Mouse (Mus musculus) hindbrain, postnatal 0 days (tissue): ENCODE measurements at regions not wholly inside any gene's neighbourhood (a gene's known extent, or its start where the extent isn't known, plus 50 kb on each side); places are given as distances from the start of the nearest gene placed in this dataset.

Experiments used
- ATAC-seq: fragments of 200-750 bp; cut with Nextera tagmentation; 2 replicates; pipeline ENCODE4 v1.8.0; 2017; ENCODE audit warnings: mild to moderate bottlenecking, moderate TSS enrichment, moderate library complexity
- DNase-seq: peaks from one replicate; pipeline ENCODE4 v3.0.0-alpha.2; 2015; ENCODE audit warnings: low spot score
- H3K27ac ChIP-seq: fragments of 300-500 bp; sonication (generic); 2 replicates; pipeline ENCODE4 v1.5.1; 2014; ENCODE audit warnings: mild to moderate bottlenecking
- H3K27me3 ChIP-seq: fragments of 300-500 bp; sonication (generic); 2 replicates; pipeline ENCODE4 v1.6.1; 2014; ENCODE audit warnings: low read length, mixed read lengths; ENCODE audit not compliant: insufficient read depth
- H3K36me3 ChIP-seq: fragments of 300-500 bp; sonication (generic); 2 replicates; pipeline ENCODE4 v1.6.1; 2014; ENCODE audit warnings: low read length, mixed read lengths; ENCODE audit not compliant: insufficient read depth
- H3K4me1 ChIP-seq: fragments of 300-500 bp; sonication (generic); 2 replicates; pipeline ENCODE4 v1.6.1; 2014; ENCODE audit warnings: antibody characterized with exemption, low read length, mixed read lengths; ENCODE audit not compliant: insufficient read depth
- H3K4me2 ChIP-seq: fragments of 300-500 bp; sonication (generic); 2 replicates; pipeline ENCODE4 v1.6.1; 2014; ENCODE audit warnings: low read depth, mild to moderate bottlenecking, low read length, moderate library complexity, mixed read lengths
- H3K4me3 ChIP-seq: fragments of 300-500 bp; sonication (generic); 2 replicates; pipeline ENCODE4 v1.5.1; 2014; ENCODE audit warnings: low read length
- H3K9ac ChIP-seq: fragments of 300-500 bp; sonication (generic); replicated peaks from 2 replicates; pipeline ENCODE4 v1.6.1; 2014; ENCODE audit warnings: mild to moderate bottlenecking, low read length, moderate library complexity, mixed read lengths
- H3K9me3 ChIP-seq: fragments of 300-500 bp; sonication (generic); 2 replicates; pipeline ENCODE4 v1.6.1; 2016; ENCODE audit warnings: low read length, mixed read lengths
- CTCF ChIP-seq: IDR thresholded peaks from 2 replicates; pipeline ENCODE4 v1.5.1; 2016; ENCODE audit warnings: antibody characterized with exemption, control low read depth, low read depth
- WGBS: fragments of 180-500 bp; shearing (Covaris S2); extraction: QIAGEN DNeasy Blood & Tissue Kit; methylation state at CpG from one replicate; pipeline ENCODE4 v1.1.7; 2014; 5-methylcytosine and 5-hydroxymethylcytosine counted together

DNA sequence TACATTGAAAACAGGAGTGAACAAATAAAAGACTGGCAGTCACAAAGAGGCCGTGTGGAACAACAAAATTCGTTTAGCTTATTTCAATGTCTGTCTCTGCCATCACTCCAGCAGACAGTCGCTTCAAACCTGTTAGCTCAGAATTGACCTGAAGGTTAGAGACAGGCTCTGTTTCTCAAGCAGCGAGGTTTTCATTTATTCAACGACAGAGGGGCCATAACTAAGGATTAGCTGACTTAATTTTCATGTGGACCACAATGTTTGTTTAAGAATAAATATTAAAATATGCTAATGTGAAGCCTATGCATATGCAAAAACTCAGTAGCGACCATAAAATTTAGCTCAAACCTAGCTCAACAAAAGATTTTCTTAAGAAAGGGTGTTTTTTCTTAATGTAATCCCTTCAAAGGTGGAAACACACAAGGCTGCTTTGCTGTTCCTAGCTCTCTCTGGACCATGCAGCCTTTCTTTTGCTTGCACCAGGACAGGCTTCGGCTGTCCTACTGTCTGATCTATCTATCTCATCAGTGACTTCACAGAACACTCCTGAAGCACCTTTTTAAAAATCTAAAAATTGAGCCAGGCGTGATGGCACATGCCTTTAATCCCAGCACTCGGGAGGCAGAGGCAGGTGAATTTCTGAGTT lies 135.5 kb downstream of the Rwdd3 start:
- DNase-seq (no peak), ATAC-seq (no peak)
- no peak overlapping the region for H3K9ac ChIP-seq
- TF ChIP-seq CTCF: no peak
- H3K36me3 ChIP-seq: no peaks in the 10 kb centered on the region
- no peaks in the 10 kb centered on the region for H3K27me3 ChIP-seq
- no peak overlapping the region for H3K4me3 ChIP-seq
- WGBS: 61% methylated on average over 9 of the region's 9 CpGs
- H3K4me2 ChIP-seq: no peak overlapping the region
- H3K27ac ChIP-seq: no peak overlapping the region
- H3K4me1 ChIP-seq: no peaks in the 10 kb centered on the region
- H3K9me3 ChIP-seq: no peaks in the 10 kb centered on the region

DNA sequence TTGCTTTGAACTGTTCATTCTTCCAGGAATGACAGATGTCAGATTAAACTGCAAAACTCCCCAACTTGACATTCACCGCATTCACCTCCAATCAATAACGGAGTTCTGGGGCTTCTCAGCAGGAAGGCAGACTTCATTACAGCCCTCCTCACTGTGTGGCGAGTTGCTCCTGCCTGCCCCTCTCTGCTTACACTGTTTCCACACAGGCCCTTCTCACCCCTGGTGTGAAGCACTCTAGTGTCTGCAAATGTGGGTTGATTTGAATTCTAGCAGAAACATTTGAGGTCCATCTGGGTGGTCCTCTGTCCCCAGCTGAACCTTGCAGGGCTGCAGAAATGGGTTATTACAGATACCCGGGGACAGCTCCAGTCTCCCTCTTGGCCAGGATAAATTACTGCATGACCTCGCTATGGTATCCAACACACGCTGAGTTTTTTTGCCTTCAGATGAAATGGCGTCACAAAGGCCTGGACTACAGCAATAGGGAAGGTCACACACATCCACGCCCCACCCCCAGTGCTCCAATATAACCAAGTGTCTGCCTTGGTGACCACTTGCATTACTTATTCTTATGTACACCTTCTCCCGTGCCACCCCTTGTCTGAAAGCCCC lies 145.8 kb downstream of the Rwdd3 start:
- Histone ChIP-seq H3K9ac (no peak overlapping the region), H3K4me1 (no peaks in the 10 kb centered on the region), H3K27ac (no peak overlapping the region), H3K4me3 (no peak overlapping the region), H3K9me3 (no peaks in the 10 kb centered on the region), H3K27me3 (no peaks in the 10 kb centered on the region), H3K36me3 (no peaks in the 10 kb centered on the region), H3K4me2 (no peak overlapping the region)
- DNase-seq (peak; percentile 9), ATAC-seq (no peak)
- WGBS: 47% methylated on average over 9 of the region's 9 CpGs
- TF ChIP-seq CTCF: no peak

DNA sequence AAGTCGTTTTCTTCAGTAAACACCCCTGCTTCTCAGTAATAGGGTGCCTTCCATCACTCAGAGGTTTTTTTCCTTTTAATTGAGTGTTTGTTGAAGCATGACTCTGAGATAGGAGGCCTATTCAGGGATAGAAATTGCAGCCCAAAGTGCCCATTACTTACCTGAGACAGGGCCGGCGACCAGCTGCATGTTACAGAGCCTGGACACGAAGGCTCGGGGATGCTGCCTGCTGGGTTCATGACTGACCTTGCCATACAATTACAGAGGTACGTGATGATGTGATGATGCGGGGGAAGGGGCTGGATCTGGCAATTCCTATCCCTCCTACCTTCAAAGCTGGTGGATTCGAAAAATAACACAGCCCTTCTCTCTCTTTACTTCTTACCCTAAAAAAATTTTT lies 146.7 kb downstream of the Rwdd3 start:
- Histone ChIP-seq H3K9ac (no peak overlapping the region), H3K4me3 (no peak overlapping the region), H3K4me2 (no peak overlapping the region), H3K27ac (no peak overlapping the region), H3K36me3 (no peaks in the 10 kb centered on the region), H3K4me1 (no peaks in the 10 kb centered on the region), H3K9me3 (no peaks in the 10 kb centered on the region), H3K27me3 (no peaks in the 10 kb centered on the region)
- no peak for DNase-seq
- 51% methylated on average over 8 of the region's 8 CpGs for WGBS
- ATAC-seq: no peak
- TF ChIP-seq CTCF: no peak

DNA sequence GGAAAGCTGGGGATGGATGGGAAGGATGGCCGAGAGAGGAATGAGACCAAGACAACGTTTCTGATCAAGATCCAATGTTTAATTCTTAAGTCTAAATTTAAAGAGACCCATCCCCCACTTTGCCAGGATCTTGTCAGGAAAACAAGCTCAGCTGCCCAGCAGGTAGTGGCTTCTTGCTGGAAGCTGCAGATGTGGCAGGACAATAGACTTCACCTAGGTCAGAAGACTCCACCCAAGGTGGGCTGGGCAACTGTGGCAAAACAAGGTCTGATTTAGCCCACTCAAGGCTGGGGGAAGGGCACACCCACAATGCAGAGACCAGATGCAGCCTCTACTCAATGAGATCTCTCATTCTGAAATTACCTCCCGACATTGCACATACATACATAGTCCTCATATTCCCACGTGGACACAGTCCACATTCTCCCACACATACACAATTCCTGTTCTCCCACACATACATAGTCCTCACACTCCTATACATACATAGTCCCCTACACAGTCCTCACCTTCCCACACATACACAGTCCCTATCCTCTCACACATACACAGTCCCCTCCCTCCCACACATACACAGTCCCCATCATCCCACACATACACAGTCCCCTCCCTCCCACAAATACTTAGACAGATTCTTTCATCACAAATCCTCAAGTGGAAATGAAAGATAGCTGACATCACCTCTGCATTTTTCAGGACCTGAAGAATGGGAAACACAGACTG lies 150.2 kb downstream of the Rwdd3 start:
- ATAC-seq: 0 out of 2 replicates have a peak, but pooled peaks have one; percentile 32

DNA sequence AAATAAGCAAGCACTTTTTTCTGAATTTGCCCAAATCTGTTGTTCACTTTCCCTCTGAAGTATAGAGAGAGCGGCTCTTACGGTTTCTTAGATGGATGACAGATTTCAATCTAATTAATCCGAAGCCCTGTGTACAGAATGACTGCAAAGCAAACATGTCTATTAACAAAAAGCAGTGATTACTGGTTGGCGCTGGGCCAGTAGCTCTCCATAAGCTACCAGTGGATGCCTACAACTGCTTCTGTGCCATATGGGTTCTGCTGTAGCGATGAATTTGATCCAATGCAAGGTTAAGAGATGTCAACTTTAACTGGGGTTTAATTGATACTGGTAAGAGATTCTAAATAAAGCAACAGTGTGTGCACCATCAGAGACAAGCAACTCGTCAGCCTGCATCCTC lies 162.3 kb downstream of the Rwdd3 start:
- ATAC-seq (no peak), DNase-seq (peak; percentile 45)
- Histone ChIP-seq H3K27me3 (no peaks in the 10 kb centered on the region), H3K4me3 (no peak overlapping the region), H3K4me2 (no peak overlapping the region), H3K36me3 (no peaks in the 10 kb centered on the region), H3K4me1 (no peaks in the 10 kb centered on the region), H3K27ac (no peak overlapping the region), H3K9ac (no peak overlapping the region), H3K9me3 (no peaks in the 10 kb centered on the region)
- 48% methylated on average over 6 of the region's 6 CpGs for WGBS
- no peak for TF ChIP-seq CTCF

More for the DNA sequence above, 150.2 kb downstream of the Rwdd3 start:
- Histone ChIP-seq H3K4me2 (no peak overlapping the region), H3K4me3 (no peak overlapping the region), H3K9ac (no peak overlapping the region), H3K9me3 (no peaks in the 10 kb centered on the region), H3K27ac (no peak overlapping the region), H3K4me1 (no peaks in the 10 kb centered on the region), H3K27me3 (no peaks in the 10 kb centered on the region), H3K36me3 (no peaks in the 10 kb centered on the region)
- 77% methylated on average over 4 of the region's 4 CpGs for WGBS
- no peak for TF ChIP-seq CTCF
- DNase-seq: no peak

DNA sequence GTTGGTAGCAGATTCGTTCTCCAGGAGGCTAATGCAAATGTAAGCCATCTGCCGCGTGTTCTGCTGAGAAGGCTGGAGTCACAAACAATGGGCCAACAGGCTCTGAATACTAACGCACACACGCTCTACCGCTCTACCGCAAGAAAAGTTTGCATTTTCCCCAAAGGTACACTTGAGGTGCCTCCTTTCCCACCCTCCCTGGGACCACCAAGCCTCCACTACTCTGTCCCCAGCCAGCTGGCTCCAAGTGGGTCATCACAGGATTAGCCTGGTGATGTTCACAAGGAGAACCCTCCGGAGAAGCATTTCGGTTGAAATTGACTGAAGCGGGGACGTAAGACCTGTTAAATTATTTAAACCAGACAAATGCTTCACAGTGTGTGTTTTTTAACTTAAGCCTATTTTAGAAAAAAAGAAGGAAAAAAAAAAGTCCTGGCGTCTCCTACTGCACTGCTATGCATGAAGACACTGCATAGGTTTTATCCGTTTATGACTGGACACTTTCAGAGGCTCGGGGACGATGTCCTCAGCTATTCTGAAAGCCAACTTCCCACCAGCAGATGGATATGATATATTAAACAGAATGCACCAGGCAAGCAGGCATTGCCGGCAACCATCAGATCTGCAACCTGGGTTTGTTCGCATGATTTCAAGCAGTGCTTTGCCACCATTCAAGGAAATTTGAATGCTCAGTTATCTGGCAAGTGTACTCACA lies 187.8 kb downstream of the Rwdd3 start:
- H3K27me3 ChIP-seq: no peaks in the 10 kb centered on the region
- H3K27ac ChIP-seq: no peak overlapping the region
- no peak for TF ChIP-seq CTCF
- WGBS: 32% methylated on average over 17 of the region's 17 CpGs
- H3K36me3 ChIP-seq: no peaks in the 10 kb centered on the region
- peak; percentile 47 for ATAC-seq
- peak; percentile 61 for DNase-seq
- no peaks in the 10 kb centered on the region for H3K9me3 ChIP-seq
- H3K9ac ChIP-seq: no peak overlapping the region
- H3K4me2 ChIP-seq: peak overlapping the region; percentile 34; the same call in 1 of the 2 replicates
- peaks cover 6% of the 10 kb centered on the region; the same call in 1 of the 2 replicates for H3K4me1 ChIP-seq
- H3K4me3 ChIP-seq: no peak overlapping the region
